Mouse (Mus musculus) urinary bladder, postnatal 36 days (tissue): ENCODE measurements around the gene Scgb2b15.
"Not testable (repeated sequence)": the region's sequence is repeated elsewhere in the genome, so short reads cannot be mapped to it uniquely, and the experiment has no call there.

Source experiments
- DNase-seq, 2 experiments: peaks; one replicate each; pipeline ENCODE4 v3.0.0; 2022; ENCODE audit warnings: low spot score in 2 of 2, mixed read lengths in 1 of 2

Gene Scgb2b15

DNA sequence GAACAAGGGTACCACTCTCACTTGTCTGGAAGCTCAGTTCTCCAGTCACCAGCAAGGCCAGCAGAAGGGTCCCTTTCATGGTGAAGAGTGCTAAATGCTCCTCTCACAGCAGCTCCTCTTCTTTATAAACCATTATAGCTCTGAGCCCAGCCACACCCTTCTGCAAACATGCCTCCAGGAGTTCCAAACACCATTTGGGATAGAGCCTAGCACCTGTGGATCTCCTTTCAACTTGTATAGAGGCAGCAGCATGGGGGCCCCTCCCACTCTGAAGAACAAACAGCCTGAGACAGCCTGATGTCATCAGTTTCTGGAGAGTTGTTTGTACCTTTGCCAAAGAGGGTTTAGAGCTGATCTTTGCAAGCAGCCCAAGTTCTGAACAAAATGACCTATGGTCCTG lies at the start of gene Scgb2b15:
Scgb2b15 (minus strand) TSS at position 101 of the 400 bp plus-strand sequence.
- DNase-seq: not testable (repeated sequence)

DNA sequence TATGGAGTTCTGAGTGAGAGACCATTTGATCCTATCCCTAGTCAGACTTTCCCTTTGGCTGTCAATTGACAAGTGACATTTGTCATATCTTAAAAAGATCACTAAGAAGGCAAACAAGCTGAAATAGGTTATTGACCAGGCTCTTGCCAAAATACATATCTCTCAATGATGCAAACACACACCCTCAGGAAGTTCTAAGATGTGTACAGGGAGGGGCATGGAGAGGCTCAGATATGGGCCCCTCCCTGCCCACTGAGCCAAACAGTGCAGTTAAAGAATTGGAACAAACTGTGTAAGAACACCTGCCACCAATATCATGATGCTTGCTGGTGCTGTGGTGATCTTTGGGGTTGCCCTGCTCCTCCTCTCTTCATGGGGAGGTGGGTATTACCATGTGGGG lies 6.8 kb upstream of the Scgb2b15 start, which contains the start of gene Scgb1b15:
Scgb1b15 (plus strand) TSS at position 301 of the 400 bp plus-strand sequence.
- not testable (repeated sequence) for DNase-seq
